Mouse (Mus musculus): ENCODE measurements at regions not wholly inside any gene's neighbourhood (a gene's known extent, or its start where the extent isn't known, plus 50 kb on each side); places are given as distances from the start of the nearest gene placed in this dataset.

- no peak for DNase-seq
These were observed 853.7 kb downstream of the Otol1 start for GRCm38 (mm10) chr3:70860909-70861675.

GRCm38 (mm10) chr3:70873688-70874551, 866.5 kb downstream of the Otol1 start:
- DNase-seq: peak; percentile 6

GRCm38 (mm10) chr3:70874614-70875013, 867.2 kb downstream of the Otol1 start:
- peak; percentile 6 for DNase-seq

All from heart, postnatal 4 days (tissue).